Mouse (Mus musculus): ENCODE results near the gene Glmn. TPM values are rescaled to one million over a fixed set of nuclear protein-coding genes. Genes with fewer than 3 reads are reported as not detected.

Glmn gene
- polyA plus RNA-seq, 1 experiment from 2014 or later, result 47.8 TPM

GRCm38 (mm10) chr5:107554336-107554735 is 43.4 kb downstream of the Glmn start:
- Histone ChIP-seq H3K36me3 (peaks cover 32% of the 10 kb centered on the region), H3K27me3 (no peaks in the 10 kb centered on the region)

GRCm38 (mm10) chr5:107548444-107548843 is 49.2 kb downstream of the Glmn start:
- Histone ChIP-seq H3K27me3 (no peaks in the 10 kb centered on the region), H3K4me2 (replicated peaks) (no peak overlapping the region), H3K36me3 (peaks cover 17% of the 10 kb centered on the region), H3K4me1 (no peaks in the 10 kb centered on the region), H3K27ac (no peak overlapping the region), H3K9me3 (no peaks in the 10 kb centered on the region), H3K4me3 (no peak overlapping the region), H3K9ac (no peak overlapping the region)
- no peak for ATAC-seq (ENCODE audit: insufficient number of reproducible peaks, insufficient read depth, low FRiP score, low TSS enrichment)
- WGBS, result 90% methylated on average over 3 of the region's 3 CpGs

More at GRCm38 (mm10) chr5:107554336-107554735, 43.4 kb downstream of the Glmn start:
- no peak overlapping the region for H3K4me2 ChIP-seq (replicated peaks)
- no peak overlapping the region for H3K27ac ChIP-seq
- no peaks in the 10 kb centered on the region for H3K4me1 ChIP-seq
- 88% methylated on average over 5 of the region's 5 CpGs for WGBS
- no peak overlapping the region for H3K4me3 ChIP-seq
- no peak overlapping the region for H3K9ac ChIP-seq
- H3K9me3 ChIP-seq, result no peaks in the 10 kb centered on the region
- ATAC-seq (ENCODE audit: insufficient number of reproducible peaks, insufficient read depth, low FRiP score, low TSS enrichment), result no peak

DNA sequence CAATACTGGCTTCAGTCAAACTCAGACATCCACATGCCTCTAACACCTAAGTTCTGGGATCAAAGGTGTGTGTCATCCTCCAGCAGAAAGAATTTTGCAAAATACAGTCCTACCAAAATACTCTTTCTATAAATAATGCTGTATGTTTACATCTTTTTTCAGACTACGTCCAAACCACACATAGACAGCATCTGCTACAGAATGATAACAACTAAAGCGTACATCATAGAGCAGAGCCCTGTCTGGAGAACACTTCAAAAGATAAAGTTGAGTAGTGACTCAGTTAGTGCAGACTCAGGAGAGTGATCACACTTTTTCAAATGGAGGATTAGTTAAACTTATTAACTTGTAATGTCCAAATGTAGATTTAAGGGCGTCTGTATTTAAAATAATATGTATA is 49.7 kb downstream of the Glmn start:
- WGBS, result 83% methylated on average over 3 of the region's 3 CpGs
- Histone ChIP-seq H3K4me3 (no peak overlapping the region), H3K4me2 (replicated peaks) (no peak overlapping the region), H3K4me1 (no peaks in the 10 kb centered on the region), H3K27ac (no peak overlapping the region), H3K9ac (no peak overlapping the region), H3K36me3 (peaks cover 17% of the 10 kb centered on the region), H3K9me3 (no peaks in the 10 kb centered on the region), H3K27me3 (no peaks in the 10 kb centered on the region)
- no peak for ATAC-seq (ENCODE audit: insufficient number of reproducible peaks, insufficient read depth, low FRiP score, low TSS enrichment)

GRCm38 (mm10) chr5:107545927-107546326 is 51.8 kb downstream of the Glmn start:
- H3K9me3 ChIP-seq, result no peaks in the 10 kb centered on the region
- no peak overlapping the region for H3K27ac ChIP-seq
- no peak overlapping the region for H3K4me3 ChIP-seq
- WGBS, result 83% methylated on average over 4 of the region's 4 CpGs
- peaks cover 9% of the 10 kb centered on the region for H3K36me3 ChIP-seq
- no peaks in the 10 kb centered on the region for H3K27me3 ChIP-seq
- H3K4me1 ChIP-seq, result peaks cover 4% of the 10 kb centered on the region; the same call in 1 of the 2 replicates
- no peak for ATAC-seq (ENCODE audit: insufficient number of reproducible peaks, insufficient read depth, low FRiP score, low TSS enrichment)
- no peak overlapping the region for H3K9ac ChIP-seq
- no peak overlapping the region for H3K4me2 ChIP-seq (replicated peaks)

GRCm38 (mm10) chr5:107541696-107542095 is 56.0 kb downstream of the Glmn start:
- Histone ChIP-seq H3K9ac (no peak overlapping the region), H3K27me3 (no peaks in the 10 kb centered on the region), H3K36me3 (no peaks in the 10 kb centered on the region), H3K4me2 (replicated peaks) (no peak overlapping the region), H3K4me3 (no peak overlapping the region), H3K9me3 (no peaks in the 10 kb centered on the region), H3K27ac (no peak overlapping the region), H3K4me1 (peaks cover 4% of the 10 kb centered on the region; the same call in 1 of the 2 replicates)
- WGBS, result 25% methylated on average over 7 of the region's 7 CpGs
- no peak for ATAC-seq (ENCODE audit: insufficient number of reproducible peaks, insufficient read depth, low FRiP score, low TSS enrichment)

- WGBS, result 64% methylated on average over 15 of the region's 15 CpGs
- no peaks in the 10 kb centered on the region for H3K4me1 ChIP-seq
- no peak within 1 kb of the TSS for H3K4me3 ChIP-seq
- no peaks in the 10 kb centered on the region for H3K9me3 ChIP-seq
- no peak within 1 kb of the TSS for H3K4me2 ChIP-seq (replicated peaks)
- ATAC-seq (ENCODE audit: insufficient number of reproducible peaks, insufficient read depth, low FRiP score, low TSS enrichment), result no peak
- H3K9ac ChIP-seq, result no peak within 1 kb of the TSS
- no peaks in the 10 kb centered on the region for H3K27me3 ChIP-seq
- no peaks in the 10 kb centered on the region for H3K36me3 ChIP-seq
- H3K27ac ChIP-seq, result no peak within 1 kb of the TSS
Measured at GRCm38 (mm10) chr5:107534581-107534980, 63.1 kb downstream of the Glmn start, which contains the start of gene 1700028K03Rik. Gene 1700028K03Rik, plus strand, starts transcription at chr5:107534709.

DNA sequence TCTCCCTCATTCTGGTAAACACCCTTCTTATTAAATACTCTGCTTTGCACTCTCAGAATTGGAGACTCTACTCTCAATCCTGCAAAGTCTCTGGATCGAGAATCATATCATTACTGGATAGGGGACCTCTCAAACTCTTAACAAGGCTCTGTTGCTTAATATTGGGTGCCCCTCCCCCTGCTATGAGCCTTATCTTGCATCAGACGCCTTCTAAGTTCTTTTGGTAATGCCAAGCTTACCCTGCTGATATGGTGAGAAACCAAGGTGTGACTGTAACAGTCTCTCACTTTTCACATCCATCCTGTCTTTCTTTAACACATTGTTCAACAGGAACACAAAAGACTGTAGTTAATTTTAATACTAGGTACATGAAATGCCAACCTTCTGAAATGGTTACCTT is 64.1 kb downstream of the Glmn start:
- H3K4me3 ChIP-seq, result no peak overlapping the region
- H3K27ac ChIP-seq, result no peak overlapping the region
- H3K27me3 ChIP-seq, result no peaks in the 10 kb centered on the region
- no peaks in the 10 kb centered on the region for H3K4me1 ChIP-seq
- H3K4me2 ChIP-seq (replicated peaks), result no peak overlapping the region
- WGBS, result 64% methylated on average over 2 of the region's 2 CpGs
- H3K36me3 ChIP-seq, result no peaks in the 10 kb centered on the region
- H3K9ac ChIP-seq, result no peak overlapping the region
- no peaks in the 10 kb centered on the region for H3K9me3 ChIP-seq
- ATAC-seq (ENCODE audit: insufficient number of reproducible peaks, insufficient read depth, low FRiP score, low TSS enrichment), result no peak

GRCm38 (mm10) chr5:107528856-107529255 is 68.8 kb downstream of the Glmn start:
- Histone ChIP-seq H3K4me2 (replicated peaks) (no peak overlapping the region), H3K27ac (no peak overlapping the region), H3K36me3 (no peaks in the 10 kb centered on the region), H3K9me3 (no peaks in the 10 kb centered on the region), H3K4me3 (no peak overlapping the region), H3K4me1 (no peaks in the 10 kb centered on the region), H3K27me3 (no peaks in the 10 kb centered on the region), H3K9ac (no peak overlapping the region)
- ATAC-seq (ENCODE audit: insufficient number of reproducible peaks, insufficient read depth, low FRiP score, low TSS enrichment), result no peak
- 88% methylated on average over 3 of the region's 3 CpGs for WGBS

GRCm38 (mm10) chr5:107524281-107524680 is 73.4 kb downstream of the Glmn start:
- Histone ChIP-seq H3K4me2 (replicated peaks) (no peak overlapping the region), H3K27me3 (no peaks in the 10 kb centered on the region), H3K36me3 (no peaks in the 10 kb centered on the region), H3K27ac (no peak overlapping the region), H3K4me1 (no peaks in the 10 kb centered on the region), H3K9me3 (no peaks in the 10 kb centered on the region), H3K9ac (no peak overlapping the region), H3K4me3 (no peak overlapping the region)
- no peak for ATAC-seq (ENCODE audit: insufficient number of reproducible peaks, insufficient read depth, low FRiP score, low TSS enrichment)
- WGBS, result 77% methylated on average over 10 of the region's 10 CpGs

DNA sequence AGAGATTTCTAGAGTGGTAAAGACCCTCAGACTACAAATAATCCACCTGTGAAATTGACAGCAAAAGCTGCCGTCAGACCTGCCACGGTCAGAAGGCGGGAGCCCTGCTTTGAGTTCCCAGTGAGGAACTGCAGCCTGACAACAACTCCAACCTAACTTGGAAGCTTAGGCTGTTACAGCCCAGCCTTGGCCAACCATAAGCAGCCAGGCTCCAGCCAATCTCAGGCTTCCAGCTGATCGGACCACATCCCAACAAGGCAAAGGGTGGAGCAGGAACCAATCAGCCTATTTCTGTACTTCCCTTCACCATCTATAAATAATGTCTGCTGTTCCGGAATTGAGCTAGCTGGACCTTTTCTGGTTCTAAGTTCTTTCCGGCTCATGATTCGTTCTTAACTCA is 75.8 kb downstream of the Glmn start:
- Histone ChIP-seq H3K4me1 (no peaks in the 10 kb centered on the region), H3K9ac (no peak overlapping the region), H3K36me3 (no peaks in the 10 kb centered on the region), H3K4me3 (no peak overlapping the region), H3K27ac (no peak overlapping the region), H3K27me3 (no peaks in the 10 kb centered on the region), H3K4me2 (replicated peaks) (no peak overlapping the region), H3K9me3 (no peaks in the 10 kb centered on the region)
- WGBS, result 79% methylated on average over 7 of the region's 7 CpGs
- no peak for ATAC-seq (ENCODE audit: insufficient number of reproducible peaks, insufficient read depth, low FRiP score, low TSS enrichment)

DNA sequence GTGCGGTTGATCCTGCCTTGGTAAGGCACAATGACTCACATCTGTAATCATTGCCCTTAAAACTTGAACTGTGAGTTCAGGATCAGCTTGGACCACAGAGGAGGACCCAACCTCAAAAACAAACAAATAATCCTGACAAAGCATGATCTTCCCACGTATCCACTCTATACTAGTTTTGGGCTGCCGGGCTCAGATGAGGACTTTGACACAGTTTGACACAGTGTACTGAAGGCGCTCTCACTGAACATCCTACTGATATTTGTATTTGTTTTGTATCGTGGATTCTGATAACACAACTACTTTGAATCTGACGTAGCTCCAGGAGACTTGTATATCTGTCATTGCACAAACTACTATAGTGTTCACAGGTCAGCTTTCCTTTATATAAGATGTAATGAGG is 76.3 kb downstream of the Glmn start:
- WGBS, result 88% methylated on average over 6 of the region's 6 CpGs
- no peaks in the 10 kb centered on the region for H3K9me3 ChIP-seq
- H3K4me2 ChIP-seq (replicated peaks), result no peak overlapping the region
- no peak overlapping the region for H3K9ac ChIP-seq
- no peak overlapping the region for H3K27ac ChIP-seq
- no peaks in the 10 kb centered on the region for H3K36me3 ChIP-seq
- H3K4me1 ChIP-seq, result no peaks in the 10 kb centered on the region
- no peaks in the 10 kb centered on the region for H3K27me3 ChIP-seq
- no peak for ATAC-seq (ENCODE audit: insufficient number of reproducible peaks, insufficient read depth, low FRiP score, low TSS enrichment)
- no peak overlapping the region for H3K4me3 ChIP-seq

DNA sequence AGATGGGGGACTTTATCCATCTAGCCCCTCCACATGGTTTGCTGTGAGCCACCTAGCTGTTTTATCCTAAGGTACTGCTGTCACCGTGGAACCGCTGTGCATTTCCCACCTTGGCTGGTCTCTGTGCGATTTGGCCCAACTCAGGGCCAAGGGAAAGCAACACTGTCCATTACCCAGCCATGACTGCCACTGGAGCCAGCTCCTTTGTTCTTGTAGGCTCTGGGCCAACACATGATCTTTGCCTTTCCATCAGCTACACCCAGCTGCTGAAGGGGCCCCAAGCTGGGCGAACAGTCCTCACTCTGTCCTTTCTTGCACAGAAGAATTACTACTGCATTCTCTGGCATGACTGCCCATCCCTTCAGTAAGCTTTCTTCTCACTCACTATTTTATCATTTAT is 79.1 kb downstream of the Glmn start:
- no peaks in the 10 kb centered on the region for H3K27me3 ChIP-seq
- 95% methylated on average over 4 of the region's 4 CpGs for WGBS
- H3K36me3 ChIP-seq, result no peaks in the 10 kb centered on the region
- no peaks in the 10 kb centered on the region for H3K9me3 ChIP-seq
- no peak for ATAC-seq (ENCODE audit: insufficient number of reproducible peaks, insufficient read depth, low FRiP score, low TSS enrichment)
- H3K27ac ChIP-seq, result no peak overlapping the region
- no peak overlapping the region for H3K4me3 ChIP-seq
- no peak overlapping the region for H3K4me2 ChIP-seq (replicated peaks)
- H3K4me1 ChIP-seq, result no peaks in the 10 kb centered on the region
- H3K9ac ChIP-seq, result no peak overlapping the region

DNA sequence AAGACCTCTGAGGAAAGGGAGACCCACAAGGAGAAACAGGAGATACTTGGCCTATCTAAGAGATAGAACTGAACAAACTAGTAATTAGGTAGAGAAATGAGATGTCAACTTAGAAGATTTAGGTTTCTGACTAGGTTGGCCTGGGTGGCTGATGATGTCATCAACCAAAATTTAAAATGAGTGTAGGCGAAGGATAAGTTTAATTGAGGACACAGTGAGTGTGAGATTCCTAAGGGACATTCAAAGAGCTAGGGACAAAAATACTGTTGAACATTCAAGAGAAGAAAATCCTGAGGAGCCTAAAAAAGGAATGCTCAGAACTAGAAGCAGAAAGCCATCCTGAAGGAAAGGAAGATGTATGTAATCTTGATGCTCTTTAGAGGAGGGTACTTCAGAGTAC is 81.6 kb downstream of the Glmn start:
- Histone ChIP-seq H3K4me3 (no peak overlapping the region), H3K27ac (no peak overlapping the region), H3K4me2 (replicated peaks) (no peak overlapping the region), H3K9me3 (no peaks in the 10 kb centered on the region), H3K27me3 (no peaks in the 10 kb centered on the region), H3K36me3 (no peaks in the 10 kb centered on the region), H3K4me1 (no peaks in the 10 kb centered on the region), H3K9ac (no peak overlapping the region)
- WGBS, result 92% methylated on average over 1 of the region's 1 CpGs
- no peak for ATAC-seq (ENCODE audit: insufficient number of reproducible peaks, insufficient read depth, low FRiP score, low TSS enrichment)
